Mouse (Mus musculus): ENCODE results near the gene Cphx3.
"Not testable (repeated sequence)": the region's sequence is repeated elsewhere in the genome, so short reads cannot be mapped to it uniquely, and the experiment has no call there.

GRCm38 (mm10) chr14:26237183-26237582 is 155.1 kb downstream of the Cphx3 start:
- not testable (repeated sequence) for TF ChIP-seq POLR2A (IDR thresholded peaks at IDR 0.05; ENCODE audit: extremely low read depth, insufficient read depth, low read length); CTCF (IDR thresholded peaks at IDR 0.05; ENCODE audit: low read depth, low read length)
